Comparison of ENCODE assay signal across 24 mouse cellular contexts in genomic region chr1:185629976-185630375, GRCm38 (mm10).
"Had no signal": no experiment of that assay in that cellular context is flagged by ENCODE, and none has a peak within 500 bp of the region (broad histone marks: within the 10 kb centered on the region; RNA-seq: fewer than 3 reads in every experiment).

No protein-coding gene starts in this region.

- ATAC-seq: forebrain, embryonic 16.5 days; hindbrain, postnatal 0 days; intestine, embryonic 16.5 days; liver, embryonic 12.5 days had no signal

- DNase-seq: gastrocnemius, postnatal 10 days; heart, postnatal 14 days; heart, postnatal 36 days; kidney, adult 11 months; kidney, adult 2 months; kidney, adult 9 months; kidney, postnatal 14 days; kidney, postnatal 36 days; layer of hippocampus, adult 9-11 months; layer of hippocampus, postnatal 36 days; left cerebral cortex, postnatal 4 days had no signal

- H3K4me3 ChIP-seq: heart, embryonic 13.5 days; heart, embryonic 15.5 days; hindbrain, embryonic 13.5 days; hindbrain, embryonic 15.5 days; kidney, embryonic 15.5 days; limb, embryonic 13.5 days; limb, embryonic 15.5 days; liver, embryonic 12.5 days had no signal

- H3K27ac ChIP-seq: heart, embryonic 13.5 days; heart, embryonic 15.5 days; hindbrain, embryonic 13.5 days; hindbrain, embryonic 15.5 days; hindbrain, postnatal 0 days; kidney, embryonic 15.5 days; kidney, postnatal 0 days; limb, embryonic 13.5 days; limb, embryonic 15.5 days; liver, embryonic 12.5 days; liver, embryonic 14.5 days had no signal
